Mouse (Mus musculus): ENCODE measurements around the gene Gm5773. TPM values are rescaled to one million over a fixed set of nuclear protein-coding genes. Genes with fewer than 3 reads are reported as not detected.
A peak's percentile ranks its signal among the peaks of the same experiment; 100 is the strongest.
"Not testable (repeated sequence)": the region's sequence is repeated elsewhere in the genome, so short reads cannot be mapped to it uniquely, and the experiment has no call there.

Gm5773 gene
- not detected for polyA plus RNA-seq (2021)

DNA sequence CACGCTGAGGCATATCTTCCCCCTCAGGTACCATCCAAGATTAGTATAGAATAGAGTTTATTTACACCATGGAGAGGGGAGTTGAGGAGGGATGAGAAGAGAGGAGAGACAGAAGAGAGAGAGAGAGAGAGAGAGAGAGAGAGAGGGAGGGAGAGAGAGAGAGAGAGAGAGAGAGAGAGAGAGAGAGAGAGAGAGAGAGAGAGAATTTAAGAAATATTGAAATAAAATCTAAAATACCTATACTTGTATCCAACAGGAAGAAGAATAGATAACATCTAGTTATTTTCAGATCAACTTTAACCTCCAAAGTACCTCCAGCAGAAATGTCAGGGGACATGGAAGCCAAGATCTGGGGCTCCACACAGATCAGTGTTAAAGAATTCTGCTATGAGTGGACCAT, at the start of gene Gm5773:
TSS of gene Gm5773 (plus strand) at position 301 of the 400 bp plus-strand sequence.
- ATAC-seq; CTCF ChIA-PET; POLR2A ChIA-PET; H3K27me3 ChIP-seq; DNase-seq (ENCODE audit: low read depth, low spot score): not testable (repeated sequence)
- in situ Hi-C loops (cut with MboI; ENCODE audit: low pct_unique_long_range_greater_than_20kb) = loop anchor here (25.0 kb wide), 2 partner anchors 590 to 715 kb away; partner anchors contain the start of genes C2cd4d, Celf3, Riiad1 and Rorc

GRCm38 (mm10) chr3:93745475-93745874, 27.3 kb upstream of the Gm5773 start:
- in situ Hi-C loops (cut with MboI; ENCODE audit: low pct_unique_long_range_greater_than_20kb); H3K27me3 ChIP-seq; POLR2A ChIA-PET; DNase-seq (ENCODE audit: low read depth, low spot score); CTCF ChIA-PET: not testable (repeated sequence)
- ATAC-seq = peak; percentile 31

DNA sequence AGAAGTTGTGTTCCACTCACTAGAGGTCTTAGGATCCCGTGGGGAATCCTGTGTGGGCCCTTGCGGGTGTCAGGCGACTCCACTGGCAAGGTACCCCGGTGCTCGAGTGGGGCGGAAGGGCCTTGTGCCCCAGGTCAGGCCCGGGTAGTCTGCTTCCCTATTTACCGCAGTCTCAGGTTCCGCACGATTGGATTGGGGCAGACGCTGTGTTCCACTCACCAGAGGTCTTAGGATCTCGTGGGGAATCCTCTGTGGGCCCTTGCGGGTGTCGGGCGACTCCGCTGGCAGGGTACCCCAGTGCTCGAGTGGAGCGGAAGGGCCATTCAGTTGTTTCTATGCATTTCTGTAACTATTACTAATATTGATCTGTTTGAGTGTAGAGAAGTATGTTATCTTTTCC, 18.8 kb upstream of the Gm5773 start:
- in situ Hi-C loops (cut with MboI; ENCODE audit: low pct_unique_long_range_greater_than_20kb) = loop anchor here (25.0 kb wide), 2 partner anchors 608 to 733 kb away; partner anchors contain the start of genes C2cd4d, Celf3, Riiad1 and Rorc
- ATAC-seq; POLR2A ChIA-PET; DNase-seq (ENCODE audit: low read depth, low spot score); CTCF ChIA-PET; H3K27me3 ChIP-seq: not testable (repeated sequence)

DNA sequence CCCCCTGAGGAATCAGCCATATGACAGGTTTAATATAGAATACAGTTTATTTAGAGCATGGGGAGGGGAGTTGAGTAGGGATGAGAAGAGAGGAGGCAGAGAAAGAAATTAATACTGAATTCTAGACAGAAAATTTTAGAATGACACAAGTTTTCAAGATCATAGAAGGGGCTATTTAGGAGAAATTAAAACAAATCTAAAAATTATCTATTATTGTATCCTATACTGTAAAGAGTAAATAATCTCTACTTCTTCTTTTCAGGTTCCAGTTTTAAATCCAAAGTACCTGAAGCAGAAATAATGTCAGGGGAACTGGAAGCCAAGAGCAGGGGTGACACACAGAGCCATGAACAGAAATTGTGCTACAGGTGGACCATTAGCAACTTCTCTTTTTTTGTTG, 23.3 kb downstream of the Gm5773 start, which contains the start of gene Tdpoz4:
TSS of gene Tdpoz4 (plus strand) at position 301 of the 400 bp plus-strand sequence.
- POLR2A ChIA-PET; H3K27me3 ChIP-seq; CTCF ChIA-PET; in situ Hi-C loops (cut with MboI; ENCODE audit: low pct_unique_long_range_greater_than_20kb); ATAC-seq; DNase-seq (ENCODE audit: low read depth, low spot score): not testable (repeated sequence)

GRCm38 (mm10) chr3:93813341-93813740, 40.5 kb downstream of the Gm5773 start:
- ATAC-seq = peak; percentile 37
- H3K27me3 ChIP-seq; DNase-seq (ENCODE audit: low read depth, low spot score); CTCF ChIA-PET; POLR2A ChIA-PET: not testable (repeated sequence)
- in situ Hi-C loops (cut with MboI; ENCODE audit: low pct_unique_long_range_greater_than_20kb) = loop anchor here (25.0 kb wide), 2 partner anchors 501 to 726 kb away; partner anchors contain the start of gene Hrnr

Other genes starting within 250 kb of the Gm5773 start
- gene S100a10, start 217.9 kb upstream of the Gm5773 start, polyA plus RNA-seq (2021) = 981 TPM
- gene Tdpoz2, start 120.3 kb upstream of the Gm5773 start, polyA plus RNA-seq (2021) = not detected
- not detected for gene Tdpoz1, start 96.7 kb upstream of the Gm5773 start, polyA plus RNA-seq (2021)
- gene Gm37596, start 79.9 kb upstream of the Gm5773 start, polyA plus RNA-seq (2021) = 0.08 TPM
- not detected for gene Tdpoz4, start 23.4 kb downstream of the Gm5773 start, polyA plus RNA-seq (2021)
- not detected for gene Tdpoz3, start 53.0 kb downstream of the Gm5773 start, polyA plus RNA-seq (2021)
- gene Gm9117, start 170.5 kb downstream of the Gm5773 start, polyA plus RNA-seq (2021) = not detected
- not detected for gene Tdpoz5, start 188.3 kb downstream of the Gm5773 start, polyA plus RNA-seq (2021)